Mouse (Mus musculus) embryonic facial prominence, embryonic 12.5 days (tissue): Measurements from ENCODE around the gene Sox6. TPM values are rescaled to one million over a fixed set of nuclear protein-coding genes. Genes with fewer than 3 reads are reported as not detected.

Experiments
- ATAC-seq: fragments of 200-750 bp; cut with Nextera tagmentation; 2 replicates; pipeline ENCODE4 v1.8.0; 2017; ENCODE audit not compliant: insufficient number of reproducible peaks, insufficient read depth, low FRiP score, low TSS enrichment
- H3K27ac ChIP-seq: fragments of 300-500 bp; sonication (generic); 2 replicates; pipeline ENCODE4 v1.5.1; 2016; ENCODE audit warnings: mild to moderate bottlenecking
- H3K27me3 ChIP-seq: fragments of 300-500 bp; sonication (generic); 2 replicates; pipeline ENCODE4 v1.6.1; 2016; ENCODE audit warnings: mild to moderate bottlenecking, moderate library complexity
- H3K36me3 ChIP-seq: fragments of 300-500 bp; sonication (generic); 2 replicates; pipeline ENCODE4 v1.6.1; 2016; ENCODE audit warnings: mild to moderate bottlenecking
- H3K4me1 ChIP-seq: fragments of 300-500 bp; sonication (generic); 2 replicates; pipeline ENCODE4 v1.6.1; 2016
- H3K4me2 ChIP-seq: fragments of 300-500 bp; sonication (generic); replicated peaks from 2 replicates; pipeline ENCODE4 v1.6.1; 2016; ENCODE audit warnings: mild to moderate bottlenecking, moderate library complexity
- H3K4me3 ChIP-seq: fragments of 300-500 bp; sonication (generic); 2 replicates; pipeline ENCODE4 v1.5.1; 2016; ENCODE audit warnings: mild to moderate bottlenecking
- H3K9ac ChIP-seq: fragments of 300-500 bp; sonication (generic); 2 replicates; pipeline ENCODE4 v1.6.1; 2016; ENCODE audit warnings: mild to moderate bottlenecking, moderate library complexity
- H3K9me3 ChIP-seq: fragments of 300-500 bp; sonication (generic); 2 replicates; pipeline ENCODE4 v1.6.1; 2016; ENCODE audit warnings: mild to moderate bottlenecking, moderate library complexity
- WGBS: fragments of 180-500 bp; shearing (Covaris S2); methylation state at CpG from one replicate; pipeline ENCODE4 v1.1.7; 2016; 5-methylcytosine and 5-hydroxymethylcytosine counted together
- polyA plus RNA-seq: library from polyadenylated mRNA; unstranded; fragments of >200 nt; fragmentation: Nextera tagmentation; extraction: Ambion mirVana; gene quantifications from 2 replicates; pipeline ENCODE4 v1.2.1, GENCODE M21; 2016

Gene Sox6
- polyA plus RNA-seq, 1 experiment from 2014 or later = 53.7 TPM

DNA sequence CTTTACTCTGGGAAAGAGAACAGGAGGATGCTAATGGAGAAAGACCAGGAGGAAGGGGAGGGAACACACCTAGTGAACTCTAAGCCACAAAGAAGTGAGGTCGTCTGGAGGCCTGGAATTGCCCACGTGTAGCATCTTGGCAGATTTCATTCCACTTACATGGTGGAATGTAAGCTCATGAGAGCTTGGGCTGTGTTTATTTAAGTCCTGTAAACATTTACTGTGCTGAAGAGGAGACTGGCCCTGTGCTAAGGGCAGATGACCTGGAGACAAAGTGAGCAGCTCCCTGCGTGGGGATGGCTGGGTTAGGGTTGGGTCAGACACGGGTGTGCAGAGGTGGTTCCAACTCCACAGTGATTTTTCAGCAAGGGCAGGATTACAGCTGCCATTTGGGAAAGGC lies 576.3 kb downstream of the Sox6 start:
- H3K9me3 ChIP-seq = peaks cover 7% of the 10 kb centered on the region
- H3K4me1 ChIP-seq = 0 out of 2 replicates have a peak, but pooled peaks cover 2% of the 10 kb centered on the region
- no peak for ATAC-seq
- no peak overlapping the region for H3K4me3 ChIP-seq
- H3K9ac ChIP-seq = no peak overlapping the region
- WGBS = 49% methylated on average over 4 of the region's 4 CpGs
- H3K36me3 ChIP-seq = no peaks in the 10 kb centered on the region
- no peaks in the 10 kb centered on the region for H3K27me3 ChIP-seq
- no peak overlapping the region for H3K4me2 ChIP-seq
- no peak overlapping the region for H3K27ac ChIP-seq

- Histone ChIP-seq H3K36me3 (no peaks in the 10 kb centered on the region), H3K4me1 (peaks cover 21% of the 10 kb centered on the region), H3K9me3 (no peaks in the 10 kb centered on the region), H3K4me3 (no peak overlapping the region), H3K4me2 (no peak overlapping the region), H3K9ac (no peak overlapping the region), H3K27me3 (peaks cover 14% of the 10 kb centered on the region), H3K27ac (no peak overlapping the region)
- ATAC-seq = no peak
- WGBS = 93% methylated on average over 5 of the region's 5 CpGs
Measured at GRCm38 (mm10) chr7:115454988-115455387, 583.6 kb downstream of the Sox6 start.

- peaks cover 21% of the 10 kb centered on the region for H3K4me1 ChIP-seq
- H3K36me3 ChIP-seq = no peaks in the 10 kb centered on the region
- no peaks in the 10 kb centered on the region for H3K9me3 ChIP-seq
- WGBS = 26% methylated on average over 7 of the region's 7 CpGs
- ATAC-seq = no peak
- H3K9ac ChIP-seq = no peak overlapping the region
- peak overlapping the region; percentile 32 for H3K4me2 ChIP-seq
- peaks cover 14% of the 10 kb centered on the region for H3K27me3 ChIP-seq
- H3K27ac ChIP-seq = 0 out of 2 replicates have a peak overlapping the region, but pooled peaks have one; percentile 70
- no peak overlapping the region for H3K4me3 ChIP-seq
Measured at GRCm38 (mm10) chr7:115453713-115454073, 584.9 kb downstream of the Sox6 start.

GRCm38 (mm10) chr7:115453042-115453712 lies 585.4 kb downstream of the Sox6 start:
- Histone ChIP-seq H3K27me3 (peaks cover 14% of the 10 kb centered on the region), H3K36me3 (no peaks in the 10 kb centered on the region), H3K4me2 (peak overlapping the region; percentile 32), H3K4me1 (peaks cover 21% of the 10 kb centered on the region), H3K9me3 (no peaks in the 10 kb centered on the region), H3K27ac (peak overlapping the region; percentile 70), H3K9ac (no peak overlapping the region), H3K4me3 (no peak overlapping the region)
- ATAC-seq = peak; percentile 93
- WGBS = 10% methylated on average over 21 of the region's 21 CpGs

DNA sequence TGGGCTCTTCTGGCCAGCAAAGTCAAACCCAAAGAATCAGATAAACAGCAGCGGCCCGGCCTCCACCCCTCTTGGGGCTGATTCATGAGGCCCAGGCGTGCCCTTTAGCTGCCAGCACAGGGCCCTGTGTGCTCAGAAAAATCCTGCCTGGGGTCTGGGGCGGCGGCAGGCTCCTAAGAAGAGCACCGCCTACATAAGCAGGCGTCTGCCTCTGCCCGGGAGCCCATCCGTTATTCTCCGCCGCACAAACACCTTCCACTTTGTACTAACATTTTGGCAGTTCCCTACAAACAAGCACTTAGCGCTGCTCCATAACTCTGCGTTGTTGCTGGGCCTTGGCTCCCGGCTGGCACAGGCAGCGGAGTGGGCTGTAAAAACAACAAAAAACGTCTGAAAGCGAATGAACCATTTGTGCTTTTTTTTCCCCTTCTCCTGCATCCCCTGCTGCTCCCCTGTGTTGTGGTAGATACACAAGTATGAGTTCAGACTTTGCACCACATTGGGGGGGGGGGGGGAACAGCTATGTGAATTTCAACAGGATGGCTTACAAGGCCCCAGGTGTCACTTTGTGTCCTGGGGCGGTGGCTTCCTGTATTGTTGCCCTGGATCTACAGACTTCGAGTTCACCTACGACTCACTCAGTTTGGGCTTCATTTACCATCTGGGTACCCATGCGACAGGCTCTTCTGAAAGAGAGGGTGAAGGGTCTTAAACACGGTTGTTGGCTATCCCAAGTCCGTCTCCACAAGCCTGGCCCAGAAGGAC lies 588.0 kb downstream of the Sox6 start:
- Histone ChIP-seq H3K9ac (no peak overlapping the region), H3K4me2 (no peak overlapping the region), H3K4me3 (no peak overlapping the region), H3K4me1 (peaks cover 27% of the 10 kb centered on the region), H3K27ac (no peak overlapping the region), H3K36me3 (no peaks in the 10 kb centered on the region), H3K9me3 (no peaks in the 10 kb centered on the region), H3K27me3 (peaks cover 14% of the 10 kb centered on the region)
- ATAC-seq = no peak
- WGBS = 48% methylated on average over 23 of the region's 23 CpGs

- Histone ChIP-seq H3K9me3 (no peaks in the 10 kb centered on the region), H3K4me1 (peaks cover 25% of the 10 kb centered on the region), H3K27ac (no peak overlapping the region), H3K4me2 (no peak overlapping the region), H3K4me3 (no peak overlapping the region), H3K27me3 (peaks cover 4% of the 10 kb centered on the region; the same call in 1 of the 2 replicates), H3K9ac (no peak overlapping the region), H3K36me3 (no peaks in the 10 kb centered on the region)
- 82% methylated on average over 8 of the region's 8 CpGs for WGBS
- no peak for ATAC-seq
Measured at GRCm38 (mm10) chr7:115448403-115449025, 590.1 kb downstream of the Sox6 start.

DNA sequence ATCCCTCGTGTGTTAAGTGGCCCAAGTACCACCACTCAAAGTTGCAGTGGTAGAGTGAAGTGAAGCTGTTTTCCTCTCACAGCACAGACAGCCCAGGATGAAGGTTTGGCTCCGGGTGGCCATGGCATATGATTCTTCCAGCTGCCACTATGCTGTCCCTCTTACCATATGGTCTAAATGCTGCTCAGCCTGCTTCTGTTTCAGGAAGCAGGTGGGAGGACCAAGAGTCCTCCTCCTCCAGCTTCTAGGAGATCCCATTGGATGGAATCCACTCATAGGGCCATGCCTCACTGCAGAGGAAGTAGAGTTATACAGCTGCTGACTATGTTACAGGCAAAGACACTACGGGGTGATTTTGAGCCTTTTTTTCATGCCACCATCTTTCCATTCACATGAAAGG lies 591.5 kb downstream of the Sox6 start:
- H3K36me3 ChIP-seq = no peaks in the 10 kb centered on the region
- H3K9me3 ChIP-seq = no peaks in the 10 kb centered on the region
- H3K4me3 ChIP-seq = no peak overlapping the region
- H3K4me1 ChIP-seq = peaks cover 12% of the 10 kb centered on the region; the same call in 1 of the 2 replicates
- no peak overlapping the region for H3K27ac ChIP-seq
- no peak overlapping the region for H3K4me2 ChIP-seq
- H3K9ac ChIP-seq = no peak overlapping the region
- H3K27me3 ChIP-seq = peaks cover 4% of the 10 kb centered on the region; the same call in 1 of the 2 replicates
- 0 out of 2 replicates have a peak, but pooled peaks have one; percentile 41 for ATAC-seq
- 78% methylated on average over 3 of the region's 3 CpGs for WGBS

DNA sequence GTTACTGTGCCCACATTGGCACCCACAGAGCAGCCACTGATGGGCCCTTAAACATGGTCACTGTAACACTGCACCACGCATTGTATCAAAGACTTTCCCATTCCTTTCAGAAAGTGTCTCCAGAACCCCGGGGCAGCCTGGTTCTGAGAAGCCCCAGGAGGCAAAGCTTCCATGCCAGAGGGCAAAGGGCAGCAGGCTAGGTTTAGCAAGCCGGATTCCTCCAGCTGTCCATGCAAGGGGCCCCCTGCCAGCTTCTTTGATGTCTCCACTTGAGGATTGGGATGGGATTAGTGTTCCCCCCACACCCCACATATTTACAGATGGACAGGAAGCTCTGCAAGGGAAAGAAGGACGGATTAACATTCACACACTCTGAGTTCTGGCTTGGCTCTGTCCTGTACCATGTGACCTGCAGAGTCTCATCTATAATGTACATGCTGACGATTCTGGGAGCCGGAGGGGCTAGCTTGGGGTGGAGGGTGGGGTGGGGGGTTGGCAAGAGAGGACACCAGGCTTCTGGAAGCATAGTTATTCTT lies 592.0 kb downstream of the Sox6 start:
- peaks cover 4% of the 10 kb centered on the region; the same call in 1 of the 2 replicates for H3K27me3 ChIP-seq
- H3K27ac ChIP-seq = no peak overlapping the region
- H3K9ac ChIP-seq = no peak overlapping the region
- H3K36me3 ChIP-seq = no peaks in the 10 kb centered on the region
- ATAC-seq = no peak
- H3K4me1 ChIP-seq = peaks cover 12% of the 10 kb centered on the region; the same call in 1 of the 2 replicates
- no peak overlapping the region for H3K4me2 ChIP-seq
- 17% methylated on average over 6 of the region's 6 CpGs for WGBS
- H3K9me3 ChIP-seq = no peaks in the 10 kb centered on the region
- no peak overlapping the region for H3K4me3 ChIP-seq

DNA sequence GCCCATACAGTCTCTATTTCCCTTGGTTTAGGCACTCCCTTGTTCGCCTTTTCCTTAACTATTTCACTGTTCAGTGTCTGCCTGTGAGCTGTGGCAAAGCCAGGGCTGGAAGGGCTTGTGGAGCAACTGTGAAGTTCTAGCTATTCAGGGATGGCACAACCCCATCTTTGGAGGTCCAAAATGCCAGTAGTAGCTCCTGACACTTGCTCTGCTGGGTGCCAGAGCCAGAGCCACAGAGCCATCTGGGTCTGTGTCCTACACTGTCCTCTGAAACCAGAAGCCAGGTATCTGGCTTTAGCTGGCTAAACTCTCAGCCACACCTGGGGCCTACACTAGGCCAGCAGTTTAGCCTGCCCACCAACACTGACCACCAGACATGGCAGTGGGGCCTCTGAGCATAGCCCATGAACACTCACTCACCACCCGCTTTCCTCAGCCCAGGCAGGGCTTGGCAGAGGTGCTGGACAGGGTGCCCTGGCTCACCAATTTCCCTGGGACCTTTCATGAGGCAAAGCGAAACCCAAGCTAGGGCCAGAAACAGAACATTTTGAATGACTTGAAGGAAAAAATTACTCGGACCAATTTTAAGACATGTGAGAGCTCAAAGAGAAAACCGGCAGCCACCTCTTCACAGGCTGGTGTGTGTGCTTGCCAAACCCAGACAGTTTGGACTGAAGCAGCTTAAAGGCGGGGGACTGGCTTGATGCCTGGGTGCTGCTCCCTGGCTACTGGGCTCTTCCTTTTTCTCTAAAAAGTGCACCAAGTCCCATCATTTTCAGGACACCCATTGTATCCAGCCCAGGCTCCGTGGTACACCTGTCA lies 612.2 kb downstream of the Sox6 start:
- Histone ChIP-seq H3K9me3 (no peaks in the 10 kb centered on the region), H3K27ac (no peak overlapping the region), H3K4me1 (0 out of 2 replicates have a peak, but pooled peaks cover 1% of the 10 kb centered on the region), H3K4me3 (no peak overlapping the region), H3K27me3 (peaks cover 3% of the 10 kb centered on the region; the same call in 1 of the 2 replicates), H3K9ac (no peak overlapping the region), H3K36me3 (no peaks in the 10 kb centered on the region), H3K4me2 (no peak overlapping the region)
- WGBS = 79% methylated on average over 7 of the region's 7 CpGs
- ATAC-seq = no peak

- H3K27ac ChIP-seq = no peak overlapping the region
- 0 out of 2 replicates have a peak, but pooled peaks cover 3% of the 10 kb centered on the region for H3K27me3 ChIP-seq
- no peaks in the 10 kb centered on the region for H3K36me3 ChIP-seq
- no peak overlapping the region for H3K4me2 ChIP-seq
- ATAC-seq = no peak
- 68% methylated on average over 7 of the region's 7 CpGs for WGBS
- H3K4me1 ChIP-seq = 0 out of 2 replicates have a peak, but pooled peaks cover 4% of the 10 kb centered on the region
- no peak overlapping the region for H3K4me3 ChIP-seq
- H3K9me3 ChIP-seq = no peaks in the 10 kb centered on the region
- no peak overlapping the region for H3K9ac ChIP-seq
Measured at GRCm38 (mm10) chr7:115422828-115423227, 615.8 kb downstream of the Sox6 start.

DNA sequence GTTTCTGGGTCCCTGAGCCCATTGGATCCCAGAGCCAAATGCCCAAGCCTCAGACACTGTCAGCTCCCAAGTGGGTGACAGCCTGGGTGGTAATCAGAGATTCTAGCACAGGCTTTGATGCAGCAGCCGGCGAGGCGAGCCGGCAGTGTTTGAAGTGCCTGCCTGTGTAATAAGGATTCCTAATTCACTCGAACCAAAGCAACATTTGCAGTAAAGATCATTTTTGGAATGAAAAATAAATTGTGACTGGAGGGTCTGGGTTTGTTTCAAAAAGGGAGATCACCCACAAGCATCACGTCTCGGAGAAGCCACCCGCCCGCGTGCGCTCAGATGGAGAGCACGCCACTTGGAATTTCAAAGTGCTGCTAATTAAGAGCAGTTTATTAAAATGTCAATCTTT lies 617.6 kb downstream of the Sox6 start:
- WGBS = 44% methylated on average over 12 of the region's 12 CpGs
- H3K36me3 ChIP-seq = no peaks in the 10 kb centered on the region
- H3K27ac ChIP-seq = no peak overlapping the region
- ATAC-seq = no peak
- no peak overlapping the region for H3K4me3 ChIP-seq
- H3K4me2 ChIP-seq = no peak overlapping the region
- no peaks in the 10 kb centered on the region for H3K9me3 ChIP-seq
- 0 out of 2 replicates have a peak, but pooled peaks cover 5% of the 10 kb centered on the region for H3K27me3 ChIP-seq
- H3K4me1 ChIP-seq = 0 out of 2 replicates have a peak, but pooled peaks cover 8% of the 10 kb centered on the region
- H3K9ac ChIP-seq = no peak overlapping the region
